Mouse (Mus musculus) ES-Bruce4 (cell line): ENCODE results near the gene 2700081O15Rik. TPM values are rescaled to one million over a fixed set of nuclear protein-coding genes. Genes with fewer than 3 reads are reported as not detected.
A peak's percentile ranks its signal among the peaks of the same experiment; 100 is the strongest.
"Not testable (repeated sequence)": the region's sequence is repeated elsewhere in the genome, so short reads cannot be mapped to it uniquely, and the experiment has no call there.

ENCODE experiments used
- H3K27ac ChIP-seq: 2 replicates; pipeline ENCODE4 v1.5.1; 2012; ENCODE audit warnings: low read length, inconsistent platforms; ENCODE audit not compliant: insufficient read depth
- H3K27me3 ChIP-seq: 2 replicates; pipeline ENCODE4 v1.6.1; 2012; ENCODE audit warnings: mild to moderate bottlenecking, low read length, inconsistent platforms; ENCODE audit not compliant: control insufficient read depth, poor library complexity, insufficient read depth, severe bottlenecking
- H3K36me3 ChIP-seq: 2 replicates; pipeline ENCODE4 v1.6.1; 2012; ENCODE audit warnings: inconsistent platforms, mild to moderate bottlenecking, low read length, moderate library complexity; ENCODE audit not compliant: control insufficient read depth, poor library complexity, insufficient read depth, severe bottlenecking
- H3K4me1 ChIP-seq: one replicate; pipeline ENCODE4 v1.8.1; 2011; ENCODE audit warnings: low read length; ENCODE audit not compliant: control insufficient read depth, insufficient read depth
- H3K4me3 ChIP-seq: 2 replicates; pipeline ENCODE4 v1.5.1; 2011; ENCODE audit warnings: low read depth, mild to moderate bottlenecking, low read length
- H3K9ac ChIP-seq: 2 replicates; pipeline ENCODE4 v1.6.1; 2012; ENCODE audit warnings: low read depth, mild to moderate bottlenecking, inconsistent platforms; ENCODE audit not compliant: poor library complexity, severe bottlenecking
- H3K9me3 ChIP-seq: replicated peaks from 2 replicates; pipeline ENCODE4 v1.6.1; 2012; ENCODE audit warnings: mild to moderate bottlenecking, low read length, inconsistent platforms; ENCODE audit not compliant: control insufficient read depth, poor library complexity, insufficient read depth, severe bottlenecking
- CTCF ChIP-seq: IDR thresholded peaks from one replicate; pipeline ENCODE4 v1.8.1; 2011; ENCODE audit warnings: low read depth, low read length
- EP300 ChIP-seq: IDR thresholded peaks from 2 replicates; pipeline ENCODE4 v1.6.1; 2011; ENCODE audit warnings: low read depth, low read length; ENCODE audit not compliant: insufficient read depth
- POLR2A ChIP-seq: IDR thresholded peaks from one replicate; pipeline ENCODE4 v1.8.1; 2011; ENCODE audit warnings: low read length; ENCODE audit not compliant: insufficient read depth
- polyA plus RNA-seq: library from polyadenylated mRNA; stranded (reverse); fragments of >200 nt; gene quantifications from 2 replicates; pipeline ENCODE4 v1.2.4, GENCODE M21; 2011; ENCODE audit warnings: low read depth; ENCODE audit not compliant: missing spikeins, insufficient read depth, insufficient read length

Gene 2700081O15Rik
- polyA plus RNA-seq, 1 experiment = 7.5 TPM

DNA sequence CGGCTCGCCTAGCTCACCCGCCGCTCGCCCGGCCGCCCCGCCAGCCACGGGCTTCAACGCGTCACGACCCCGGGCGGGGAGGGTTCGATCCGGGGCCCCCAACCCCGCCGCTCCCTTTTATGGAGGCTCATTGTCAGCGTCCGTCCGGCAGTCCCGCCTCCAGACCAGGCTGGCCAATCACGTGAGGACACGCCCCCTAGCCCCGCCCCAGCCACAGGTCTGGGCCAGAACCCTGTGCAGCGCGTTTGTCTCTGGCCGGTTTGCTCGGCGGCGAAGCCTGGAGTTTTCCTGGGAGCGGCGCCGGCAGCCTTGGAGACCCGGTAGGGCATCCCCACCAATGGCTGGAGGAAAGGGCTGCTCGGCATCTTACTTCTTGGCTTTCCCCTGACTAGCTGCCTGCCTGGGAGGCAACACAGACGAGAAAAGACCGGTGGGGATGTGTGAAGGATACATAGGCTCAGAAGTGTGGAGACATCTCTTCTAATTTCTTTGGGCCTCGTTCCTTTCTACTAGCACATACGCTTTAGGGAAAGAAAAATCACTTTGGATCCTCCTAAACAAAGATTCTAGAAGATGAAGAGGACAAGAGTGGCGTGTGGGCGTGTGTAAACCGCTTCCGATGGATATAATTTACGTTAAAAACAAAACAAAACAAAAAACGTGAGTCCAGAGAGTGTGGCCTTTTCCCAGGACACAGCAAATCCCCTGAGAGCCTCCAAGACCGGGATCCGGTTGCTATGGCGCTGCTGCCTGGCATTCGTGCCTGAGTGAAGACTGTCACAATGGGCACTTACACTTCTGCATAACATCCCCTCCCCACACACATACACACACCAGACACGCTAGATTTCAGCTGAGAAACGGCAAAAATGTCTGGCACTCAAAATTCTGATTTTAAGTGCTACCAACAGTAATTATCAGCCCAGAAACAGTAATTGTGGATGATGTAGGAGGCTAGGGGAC, 34.2 kb upstream of the 2700081O15Rik start, which contains the start of gene Spindoc:
Gene Spindoc, minus strand, starts transcription at position 92 of the 963 bp plus-strand sequence.
- no peaks in the 10 kb centered on the region for H3K36me3 ChIP-seq

DNA sequence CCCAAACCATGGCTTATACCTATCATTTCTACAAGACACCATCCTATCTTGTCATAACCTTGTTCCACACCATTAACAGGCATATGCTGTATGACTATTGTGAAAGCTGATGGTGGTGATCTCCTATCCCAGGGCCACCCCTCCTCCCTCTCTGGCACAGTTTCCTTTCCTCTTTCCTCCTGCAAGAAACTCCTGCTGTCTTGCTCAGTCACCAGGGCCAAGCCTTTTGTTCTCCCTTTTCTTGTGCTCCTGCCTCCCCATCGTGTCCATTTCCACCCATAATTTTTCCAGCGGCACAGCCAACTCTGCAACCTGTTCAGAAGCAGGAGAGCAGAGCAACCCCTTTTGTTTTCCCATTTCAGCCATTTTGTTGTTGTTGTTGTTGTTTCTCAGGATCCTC, 31.4 kb upstream of the 2700081O15Rik start:
- H3K27ac ChIP-seq = peak overlapping the region; percentile 53
- H3K9me3 ChIP-seq = no peaks in the 10 kb centered on the region
- H3K4me3 ChIP-seq = no peak overlapping the region
- no peak for TF ChIP-seq POLR2A
- no peak for TF ChIP-seq EP300
- no peak for TF ChIP-seq CTCF
- no peak overlapping the region for H3K9ac ChIP-seq
- no peaks in the 10 kb centered on the region for H3K4me1 ChIP-seq
- H3K27me3 ChIP-seq = no peaks in the 10 kb centered on the region
- no peaks in the 10 kb centered on the region for H3K36me3 ChIP-seq

More for the DNA sequence above, 34.2 kb upstream of the 2700081O15Rik start, which contains the start of gene Spindoc:
- peak within 1 kb of the TSS; percentile 93 for H3K4me3 ChIP-seq
- no peaks in the 10 kb centered on the region for H3K9me3 ChIP-seq
- no peaks in the 10 kb centered on the region for H3K4me1 ChIP-seq
- TF ChIP-seq EP300 = no peak
- TF ChIP-seq POLR2A = peak; percentile 61
- H3K27me3 ChIP-seq = no peaks in the 10 kb centered on the region
- peak within 1 kb of the TSS; percentile 82 for H3K27ac ChIP-seq
- peak within 1 kb of the TSS; percentile 92 for H3K9ac ChIP-seq

GRCm38 (mm10) chr19:7388488-7388887, 28.9 kb upstream of the 2700081O15Rik start:
- Histone ChIP-seq H3K36me3 (no peaks in the 10 kb centered on the region), H3K9me3 (no peaks in the 10 kb centered on the region), H3K4me1 (no peaks in the 10 kb centered on the region), H3K4me3 (no peak overlapping the region), H3K27me3 (no peaks in the 10 kb centered on the region), H3K27ac (peak overlapping the region; percentile 87), H3K9ac (no peak overlapping the region)
- TF ChIP-seq POLR2A = no peak
- no peak for TF ChIP-seq EP300
- no peak for TF ChIP-seq CTCF

- H3K27ac ChIP-seq, H3K9ac ChIP-seq, H3K4me3 ChIP-seq, H3K4me1 ChIP-seq, H3K9me3 ChIP-seq, H3K27me3 ChIP-seq, H3K36me3 ChIP-seq: not testable (repeated sequence)
- TF ChIP-seq CTCF = peak; percentile 20
Observed at GRCm38 (mm10) chr19:7396867-7397826, 20.3 kb upstream of the 2700081O15Rik start.

- H3K36me3 ChIP-seq, H3K9me3 ChIP-seq, H3K27ac ChIP-seq, H3K27me3 ChIP-seq, H3K9ac ChIP-seq, H3K4me1 ChIP-seq, H3K4me3 ChIP-seq: not testable (repeated sequence)
Observed at GRCm38 (mm10) chr19:7398898-7399297, 18.5 kb upstream of the 2700081O15Rik start.

DNA sequence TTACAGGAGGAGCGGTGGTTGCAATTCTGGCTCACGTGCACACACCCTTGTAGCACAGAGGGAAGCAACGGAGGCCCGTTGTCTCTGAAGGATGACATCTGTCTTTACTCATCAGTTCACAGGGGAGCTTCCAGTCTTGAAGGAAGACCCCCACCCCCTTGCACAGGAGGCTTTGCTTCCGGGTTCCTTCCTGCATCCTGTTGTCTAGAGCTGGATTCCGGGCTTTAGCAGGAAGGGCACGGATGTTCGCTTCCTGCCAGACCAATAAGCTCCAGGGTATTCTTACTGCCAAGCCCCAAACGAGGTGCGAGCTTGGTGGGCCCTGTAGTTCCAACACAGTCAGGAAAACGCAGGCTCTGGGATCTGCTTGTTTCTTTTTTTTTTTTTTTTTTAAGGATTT, 16.8 kb upstream of the 2700081O15Rik start:
- TF ChIP-seq EP300 (no peak), POLR2A (no peak), CTCF (no peak)
- no peaks in the 10 kb centered on the region for H3K36me3 ChIP-seq
- H3K27ac ChIP-seq = no peak overlapping the region
- H3K4me3 ChIP-seq = no peak overlapping the region
- H3K9ac ChIP-seq = no peak overlapping the region
- H3K9me3 ChIP-seq = no peaks in the 10 kb centered on the region
- H3K27me3 ChIP-seq = no peaks in the 10 kb centered on the region
- H3K4me1 ChIP-seq = no peaks in the 10 kb centered on the region
